Mouse (Mus musculus): ENCODE measurements at regions not wholly inside any gene's neighbourhood (a gene's known extent, or its start where the extent isn't known, plus 50 kb on each side); places are given as distances from the start of the nearest gene placed in this dataset.
"Not testable (repeated sequence)": the region's sequence is repeated elsewhere in the genome, so short reads cannot be mapped to it uniquely, and the experiment has no call there.

GRCm38 (mm10) chr10:56982526-56983190 is 503.5 kb upstream of the Hsf2 start:
- H3K36me3 ChIP-seq: no peaks in the 10 kb centered on the region
- no peaks in the 10 kb centered on the region for H3K27me3 ChIP-seq (replicated peaks)
- H3K4me3 ChIP-seq (replicated peaks): no peak overlapping the region
- H3K9me3 ChIP-seq: no peaks in the 10 kb centered on the region
- no peak overlapping the region for H3K4me2 ChIP-seq
- H3K4me1 ChIP-seq: no peaks in the 10 kb centered on the region
- H3K27ac ChIP-seq: no peak overlapping the region
- WGBS: 79% methylated on average over 8 of the region's 8 CpGs
- no peak for ATAC-seq (ENCODE audit: insufficient read depth, low FRiP score, low read depth)
- H3K9ac ChIP-seq: no peak overlapping the region

GRCm38 (mm10) chr10:56994969-56995368 is 491.2 kb upstream of the Hsf2 start:
- no peak overlapping the region for H3K4me2 ChIP-seq
- no peak for ATAC-seq (ENCODE audit: insufficient read depth, low FRiP score, low read depth)
- 75% methylated on average over 3 of the region's 3 CpGs for WGBS
- H3K9ac ChIP-seq: no peak overlapping the region
- H3K9me3 ChIP-seq: no peaks in the 10 kb centered on the region
- no peaks in the 10 kb centered on the region for H3K36me3 ChIP-seq
- H3K4me1 ChIP-seq: no peaks in the 10 kb centered on the region
- H3K27ac ChIP-seq: peak overlapping the region; percentile 52; the same call in 1 of the 2 replicates
- H3K27me3 ChIP-seq (replicated peaks): no peaks in the 10 kb centered on the region
- no peak overlapping the region for H3K4me3 ChIP-seq (replicated peaks)

- no peaks in the 10 kb centered on the region for H3K27me3 ChIP-seq (replicated peaks)
Observed at GRCm38 (mm10) chr10:57000892-57001722, 485.1 kb upstream of the Hsf2 start.

GRCm38 (mm10) chr10:57001723-57002110 is 484.5 kb upstream of the Hsf2 start:
- no peaks in the 10 kb centered on the region for H3K27me3 ChIP-seq (replicated peaks)
- H3K36me3 ChIP-seq: no peaks in the 10 kb centered on the region
- no peaks in the 10 kb centered on the region for H3K4me1 ChIP-seq
- no peak overlapping the region for H3K4me3 ChIP-seq (replicated peaks)
- no peak overlapping the region for H3K9ac ChIP-seq
- peak overlapping the region; percentile 41 for H3K4me2 ChIP-seq
- H3K27ac ChIP-seq: no peak overlapping the region
- no peak for ATAC-seq (ENCODE audit: insufficient read depth, low FRiP score, low read depth)
- 54% methylated on average over 8 of the region's 8 CpGs for WGBS
- no peaks in the 10 kb centered on the region for H3K9me3 ChIP-seq

More at GRCm38 (mm10) chr10:57000892-57001722, 485.1 kb upstream of the Hsf2 start:
- Histone ChIP-seq H3K36me3 (no peaks in the 10 kb centered on the region), H3K9ac (no peak overlapping the region), H3K4me2 (peak overlapping the region; percentile 41), H3K9me3 (no peaks in the 10 kb centered on the region), H3K27ac (no peak overlapping the region), H3K4me1 (no peaks in the 10 kb centered on the region), H3K4me3 (replicated peaks) (no peak overlapping the region)
- ATAC-seq (ENCODE audit: insufficient read depth, low FRiP score, low read depth): peak; percentile 35; the same call in 1 of the 2 replicates
- 23% methylated on average over 16 of the region's 16 CpGs for WGBS

- no peaks in the 10 kb centered on the region for H3K36me3 ChIP-seq
- no peaks in the 10 kb centered on the region for H3K4me1 ChIP-seq
- H3K27ac ChIP-seq: no peak overlapping the region
- H3K9me3 ChIP-seq: no peaks in the 10 kb centered on the region
- H3K4me3 ChIP-seq (replicated peaks): no peak overlapping the region
- H3K27me3 ChIP-seq (replicated peaks): no peaks in the 10 kb centered on the region
- H3K9ac ChIP-seq: no peak overlapping the region
- WGBS: 69% methylated on average over 2 of the region's 2 CpGs
- no peak overlapping the region for H3K4me2 ChIP-seq
- ATAC-seq (ENCODE audit: insufficient read depth, low FRiP score, low read depth): no peak
Observed at GRCm38 (mm10) chr10:57037641-57038040, 448.5 kb upstream of the Hsf2 start.

- ATAC-seq (ENCODE audit: insufficient read depth, low FRiP score, low read depth): no peak
- H3K4me2 ChIP-seq: no peak overlapping the region
- no peaks in the 10 kb centered on the region for H3K4me1 ChIP-seq
- no peaks in the 10 kb centered on the region for H3K9me3 ChIP-seq
- H3K27ac ChIP-seq: no peak overlapping the region
- WGBS: 39% methylated on average over 5 of the region's 5 CpGs
- no peak overlapping the region for H3K4me3 ChIP-seq (replicated peaks)
- H3K27me3 ChIP-seq (replicated peaks): no peaks in the 10 kb centered on the region
- no peaks in the 10 kb centered on the region for H3K36me3 ChIP-seq
- no peak overlapping the region for H3K9ac ChIP-seq
Observed at GRCm38 (mm10) chr10:57040201-57040600, 446.0 kb upstream of the Hsf2 start.

GRCm38 (mm10) chr10:57046021-57046420 is 440.2 kb upstream of the Hsf2 start:
- no peak overlapping the region for H3K4me3 ChIP-seq (replicated peaks)

GRCm38 (mm10) chr10:57046891-57047290 is 439.3 kb upstream of the Hsf2 start:
- H3K4me1 ChIP-seq: no peaks in the 10 kb centered on the region
- no peaks in the 10 kb centered on the region for H3K36me3 ChIP-seq
- no peak overlapping the region for H3K9ac ChIP-seq
- H3K27ac ChIP-seq: no peak overlapping the region
- WGBS: 52% methylated on average over 2 of the region's 2 CpGs
- ATAC-seq (ENCODE audit: insufficient read depth, low FRiP score, low read depth): no peak
- H3K4me3 ChIP-seq (replicated peaks): no peak overlapping the region
- H3K9me3 ChIP-seq: no peaks in the 10 kb centered on the region
- H3K4me2 ChIP-seq: no peak overlapping the region
- H3K27me3 ChIP-seq (replicated peaks): no peaks in the 10 kb centered on the region

More at GRCm38 (mm10) chr10:57046021-57046420, 440.2 kb upstream of the Hsf2 start:
- no peak overlapping the region for H3K27ac ChIP-seq
- H3K4me1 ChIP-seq: no peaks in the 10 kb centered on the region
- H3K9ac ChIP-seq: no peak overlapping the region
- ATAC-seq (ENCODE audit: insufficient read depth, low FRiP score, low read depth): no peak
- H3K27me3 ChIP-seq (replicated peaks): no peaks in the 10 kb centered on the region
- 75% methylated on average over 2 of the region's 2 CpGs for WGBS
- H3K9me3 ChIP-seq: no peaks in the 10 kb centered on the region
- H3K4me2 ChIP-seq: no peak overlapping the region
- H3K36me3 ChIP-seq: no peaks in the 10 kb centered on the region

GRCm38 (mm10) chr10:57047719-57048118 is 438.5 kb upstream of the Hsf2 start:
- H3K4me2 ChIP-seq: no peak overlapping the region
- no peak overlapping the region for H3K4me3 ChIP-seq (replicated peaks)
- no peaks in the 10 kb centered on the region for H3K9me3 ChIP-seq
- H3K27me3 ChIP-seq (replicated peaks): no peaks in the 10 kb centered on the region
- H3K4me1 ChIP-seq: no peaks in the 10 kb centered on the region
- H3K27ac ChIP-seq: no peak overlapping the region
- H3K36me3 ChIP-seq: no peaks in the 10 kb centered on the region
- H3K9ac ChIP-seq: no peak overlapping the region
- ATAC-seq (ENCODE audit: insufficient read depth, low FRiP score, low read depth): no peak

- not testable (repeated sequence) for H3K4me2 ChIP-seq; H3K27me3 ChIP-seq (replicated peaks); H3K36me3 ChIP-seq; H3K4me3 ChIP-seq (replicated peaks); H3K9ac ChIP-seq; H3K4me1 ChIP-seq; H3K27ac ChIP-seq; ATAC-seq (ENCODE audit: insufficient read depth, low FRiP score, low read depth); H3K9me3 ChIP-seq
- WGBS: 80% methylated on average over 2 of the region's 2 CpGs
Observed at GRCm38 (mm10) chr10:57053375-57053774, 432.8 kb upstream of the Hsf2 start.

- H3K36me3 ChIP-seq: no peaks in the 10 kb centered on the region
- H3K27ac ChIP-seq: no peak overlapping the region
- H3K4me3 ChIP-seq (replicated peaks): no peak overlapping the region
- ATAC-seq (ENCODE audit: insufficient read depth, low FRiP score, low read depth): no peak
- 93% methylated on average over 2 of the region's 2 CpGs for WGBS
- H3K9me3 ChIP-seq: no peaks in the 10 kb centered on the region
- H3K4me1 ChIP-seq: no peaks in the 10 kb centered on the region
- H3K9ac ChIP-seq: no peak overlapping the region
- H3K4me2 ChIP-seq: no peak overlapping the region
- no peaks in the 10 kb centered on the region for H3K27me3 ChIP-seq (replicated peaks)
Observed at GRCm38 (mm10) chr10:57090131-57090530, 396.1 kb upstream of the Hsf2 start.

GRCm38 (mm10) chr10:57095920-57096319 is 390.3 kb upstream of the Hsf2 start:
- no peak for ATAC-seq (ENCODE audit: insufficient read depth, low FRiP score, low read depth)
- H3K4me3 ChIP-seq (replicated peaks): no peak overlapping the region
- H3K27me3 ChIP-seq (replicated peaks): no peaks in the 10 kb centered on the region
- H3K27ac ChIP-seq: no peak overlapping the region
- H3K9me3 ChIP-seq: no peaks in the 10 kb centered on the region
- H3K4me1 ChIP-seq: no peaks in the 10 kb centered on the region
- no peak overlapping the region for H3K4me2 ChIP-seq
- no peak overlapping the region for H3K9ac ChIP-seq
- WGBS: 73% methylated on average over 3 of the region's 3 CpGs
- H3K36me3 ChIP-seq: no peaks in the 10 kb centered on the region
